Mouse (Mus musculus) stomach, postnatal 0 days (tissue): ENCODE measurements at regions not wholly inside any gene's neighbourhood (a gene's known extent, or its start where the extent isn't known, plus 50 kb on each side); places are given as distances from the start of the nearest gene placed in this dataset.
"Not testable (repeated sequence)": the region's sequence is repeated elsewhere in the genome, so short reads cannot be mapped to it uniquely, and the experiment has no call there.

Source experiments
- ATAC-seq: fragments of 200-750 bp; cut with Nextera tagmentation; 2 replicates; pipeline ENCODE4 v1.8.0; 2017; ENCODE audit not compliant: low FRiP score, low TSS enrichment
- DNase-seq: peaks from one replicate; pipeline ENCODE4 v3.0.0-alpha.2; 2016; ENCODE audit warnings: low spot score
- H3K27ac ChIP-seq: fragments of 300-500 bp; sonication (generic); replicated peaks from 2 replicates; pipeline ENCODE4 v1.5.1; 2014; ENCODE audit warnings: mild to moderate bottlenecking, control low read depth
- H3K27me3 ChIP-seq: fragments of 300-500 bp; sonication (generic); 2 replicates; pipeline ENCODE4 v1.6.1; 2014; ENCODE audit warnings: low read length; ENCODE audit not compliant: control insufficient read depth, insufficient read depth
- H3K36me3 ChIP-seq: fragments of 300-500 bp; sonication (generic); 2 replicates; pipeline ENCODE4 v1.6.1; 2014; ENCODE audit warnings: low read length, mixed read lengths; ENCODE audit not compliant: control insufficient read depth, insufficient read depth
- H3K4me1 ChIP-seq: fragments of 300-500 bp; sonication (generic); replicated peaks from 2 replicates; pipeline ENCODE4 v1.6.1; 2014; ENCODE audit warnings: antibody characterized with exemption; ENCODE audit not compliant: control insufficient read depth, insufficient read depth
- H3K4me2 ChIP-seq: fragments of 300-500 bp; sonication (generic); replicated peaks from 2 replicates; pipeline ENCODE4 v1.6.1; 2014; ENCODE audit warnings: low read depth, mild to moderate bottlenecking, control low read depth, moderate library complexity
- H3K4me3 ChIP-seq: fragments of 300-500 bp; sonication (generic); 2 replicates; pipeline ENCODE4 v1.5.1; 2014; ENCODE audit warnings: low read depth, low read length, control low read depth
- H3K9ac ChIP-seq: fragments of 300-500 bp; sonication (generic); 2 replicates; pipeline ENCODE4 v1.6.1; 2014; ENCODE audit warnings: mild to moderate bottlenecking, low read length, control low read depth, mixed read lengths
- H3K9me3 ChIP-seq: fragments of 300-500 bp; sonication (generic); 2 replicates; pipeline ENCODE4 v1.6.1; 2016; ENCODE audit warnings: low read length; ENCODE audit not compliant: control insufficient read depth
- CTCF ChIP-seq: IDR thresholded peaks from 2 replicates; pipeline ENCODE4 v1.5.1; 2016; ENCODE audit warnings: antibody characterized with exemption, low read depth, mild to moderate bottlenecking, moderate library complexity
- EP300 ChIP-seq: optimal IDR thresholded peaks from 2 replicates; pipeline ENCODE3; 2016; ENCODE audit warnings: antibody characterized with exemption
- WGBS: fragments of 180-500 bp; shearing (Covaris S2); extraction: QIAGEN DNeasy Blood & Tissue Kit; methylation state at CpG from one replicate; pipeline ENCODE4 v1.1.7; 2014; 5-methylcytosine and 5-hydroxymethylcytosine counted together

GRCm38 (mm10) chr13:18651658-18652057 is 65.4 kb upstream of the Vps41 start:
- Histone ChIP-seq H3K4me2 (no peak overlapping the region), H3K4me3 (no peak overlapping the region), H3K27me3 (no peaks in the 10 kb centered on the region), H3K9ac (no peak overlapping the region), H3K9me3 (no peaks in the 10 kb centered on the region), H3K36me3 (no peaks in the 10 kb centered on the region), H3K4me1 (no peaks in the 10 kb centered on the region), H3K27ac (no peak overlapping the region)
- WGBS: 85% methylated on average over 1 of the region's 1 CpGs
- DNase-seq (no peak), ATAC-seq (no peak)
- no peak for TF ChIP-seq CTCF
- no peak for TF ChIP-seq EP300

GRCm38 (mm10) chr13:18614763-18615616 is 102.1 kb upstream of the Vps41 start:
- WGBS: 22% methylated on average over 17 of the region's 18 CpGs
- Histone ChIP-seq H3K4me2 (no peak overlapping the region), H3K9me3 (no peaks in the 10 kb centered on the region), H3K27ac (no peak overlapping the region), H3K27me3 (no peaks in the 10 kb centered on the region), H3K36me3 (no peaks in the 10 kb centered on the region), H3K4me3 (no peak overlapping the region), H3K4me1 (no peaks in the 10 kb centered on the region), H3K9ac (no peak overlapping the region)
- DNase-seq (peak; percentile 14), ATAC-seq (no peak)
- TF ChIP-seq EP300 (no peak), CTCF (no peak)

- H3K9ac ChIP-seq: no peak overlapping the region
- WGBS: 43% methylated on average over 19 of the region's 19 CpGs
- ATAC-seq: no peak
- H3K9me3 ChIP-seq: no peaks in the 10 kb centered on the region
- no peaks in the 10 kb centered on the region for H3K4me1 ChIP-seq
- DNase-seq: no peak
- no peak overlapping the region for H3K27ac ChIP-seq
- H3K4me2 ChIP-seq: no peak overlapping the region
- no peak for TF ChIP-seq EP300
- no peak for TF ChIP-seq CTCF
- H3K4me3 ChIP-seq: no peak overlapping the region
- H3K27me3 ChIP-seq: no peaks in the 10 kb centered on the region
- no peaks in the 10 kb centered on the region for H3K36me3 ChIP-seq
Measured at GRCm38 (mm10) chr13:18580718-18581550, 136.2 kb upstream of the Vps41 start.

GRCm38 (mm10) chr13:18576016-18576415 is 141.1 kb upstream of the Vps41 start:
- WGBS: 66% methylated on average over 4 of the region's 4 CpGs
- no peaks in the 10 kb centered on the region for H3K4me1 ChIP-seq
- no peak overlapping the region for H3K27ac ChIP-seq
- no peak overlapping the region for H3K4me3 ChIP-seq
- TF ChIP-seq CTCF (no peak), EP300 (no peak)
- no peaks in the 10 kb centered on the region for H3K36me3 ChIP-seq
- no peaks in the 10 kb centered on the region for H3K9me3 ChIP-seq
- no peaks in the 10 kb centered on the region for H3K27me3 ChIP-seq
- ATAC-seq (no peak), DNase-seq (no peak)
- no peak overlapping the region for H3K9ac ChIP-seq
- no peak overlapping the region for H3K4me2 ChIP-seq

- Histone ChIP-seq H3K27ac (no peak overlapping the region), H3K4me3 (no peak overlapping the region), H3K27me3 (no peaks in the 10 kb centered on the region), H3K4me1 (no peaks in the 10 kb centered on the region), H3K36me3 (no peaks in the 10 kb centered on the region), H3K4me2 (no peak overlapping the region), H3K9me3 (no peaks in the 10 kb centered on the region), H3K9ac (no peak overlapping the region)
- TF ChIP-seq CTCF: no peak
- TF ChIP-seq EP300: no peak
- WGBS: 13% methylated on average over 5 of the region's 5 CpGs
- DNase-seq (no peak), ATAC-seq (no peak)
Measured at GRCm38 (mm10) chr13:18575599-18575998, 141.5 kb upstream of the Vps41 start.

- ATAC-seq, H3K4me2 ChIP-seq, H3K9ac ChIP-seq, H3K9me3 ChIP-seq, H3K27me3 ChIP-seq, H3K4me1 ChIP-seq, DNase-seq, H3K4me3 ChIP-seq, H3K27ac ChIP-seq, H3K36me3 ChIP-seq: not testable (repeated sequence)
- WGBS: 87% methylated on average over 4 of the region's 4 CpGs
Measured at GRCm38 (mm10) chr13:18542032-18542431, 144.5 kb upstream of the Pou6f2 start.
